Mouse (Mus musculus) stomach, embryonic 16.5 days (tissue): ENCODE data around the gene Hsd17b12. TPM values are rescaled to one million over a fixed set of nuclear protein-coding genes. Genes with fewer than 3 reads are reported as not detected.
A peak's percentile ranks its signal among the peaks of the same experiment; 100 is the strongest.

Experiments
- ATAC-seq: fragments of 200-750 bp; cut with Nextera tagmentation; 2 replicates; pipeline ENCODE4 v1.8.0; 2017; ENCODE audit warnings: moderate number of reproducible peaks, moderate TSS enrichment; ENCODE audit not compliant: insufficient read depth, low FRiP score
- H3K27ac ChIP-seq: fragments of 300-500 bp; sonication (generic); 2 replicates; pipeline ENCODE4 v1.5.1; 2014; ENCODE audit warnings: low read length
- H3K27me3 ChIP-seq: fragments of 300-500 bp; sonication (generic); 2 replicates; pipeline ENCODE4 v1.6.1; 2014; ENCODE audit warnings: low read length, control low read depth, mixed read lengths; ENCODE audit not compliant: control insufficient read depth, insufficient read depth
- H3K36me3 ChIP-seq: fragments of 300-500 bp; sonication (generic); 2 replicates; pipeline ENCODE4 v1.6.1; 2014; ENCODE audit warnings: low read length; ENCODE audit not compliant: control insufficient read depth, insufficient read depth
- H3K4me1 ChIP-seq: fragments of 300-500 bp; sonication (generic); 2 replicates; pipeline ENCODE4 v1.6.1; 2014; ENCODE audit warnings: low read length, control low read depth, mixed read lengths; ENCODE audit not compliant: control insufficient read depth, insufficient read depth
- H3K4me2 ChIP-seq: fragments of 300-500 bp; sonication (generic); 2 replicates; pipeline ENCODE4 v1.6.1; 2014; ENCODE audit warnings: low read depth, low read length, mixed read lengths
- H3K4me3 ChIP-seq: fragments of 300-500 bp; sonication (generic); replicated peaks from 2 replicates; pipeline ENCODE4 v1.5.1; 2014; ENCODE audit warnings: mild to moderate bottlenecking, low read length
- H3K9ac ChIP-seq: fragments of 300-500 bp; sonication (generic); 2 replicates; pipeline ENCODE4 v1.6.1; 2014; ENCODE audit warnings: low read length
- H3K9me3 ChIP-seq: fragments of 300-500 bp; sonication (generic); replicated peaks from 2 replicates; pipeline ENCODE4 v1.6.1; 2016; ENCODE audit warnings: low read length, control low read depth; ENCODE audit not compliant: control insufficient read depth
- WGBS: fragments of 180-500 bp; shearing (Covaris S2); extraction: QIAGEN DNeasy Blood & Tissue Kit; methylation state at CpG from one replicate; pipeline ENCODE4 v1.1.7; 2014; 5-methylcytosine and 5-hydroxymethylcytosine counted together
- microRNA-seq: library from miRNA; unstranded; fragments of <30 nt; microRNA quantifications from one replicate; pipeline ENCODE4, GENCODE M21; 2016
- polyA plus RNA-seq: library from polyadenylated mRNA; unstranded; fragments of >200 nt; fragmentation: Nextera tagmentation; extraction: Ambion mirVana; gene quantifications from 2 replicates; pipeline ENCODE4 v1.2.1, GENCODE M21; 2015

Gene Hsd17b12
- polyA plus RNA-seq, 1 experiment from 2014 or later: 139 TPM

DNA sequence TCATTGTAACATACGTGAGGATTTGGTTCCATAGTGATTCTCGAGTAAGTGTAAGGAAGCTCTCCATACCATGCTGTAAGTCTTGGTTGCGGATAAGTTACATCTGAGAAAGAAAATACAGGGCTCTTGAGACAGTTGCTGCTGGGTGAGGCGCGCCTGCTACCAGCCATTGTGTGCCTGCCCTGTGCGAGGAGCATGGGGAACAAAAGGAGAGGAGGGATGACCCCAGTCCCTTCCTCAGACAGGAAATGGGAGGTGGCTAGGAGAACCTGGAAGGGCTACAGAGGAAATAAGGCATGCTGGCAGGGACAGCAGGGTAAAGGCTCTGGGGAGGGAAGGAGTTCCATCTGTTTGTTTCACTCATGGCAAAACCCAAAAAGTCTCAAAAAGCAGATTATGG lies 156.4 kb downstream of the Hsd17b12 start:
- H3K4me1 ChIP-seq: no peaks in the 10 kb centered on the region
- H3K9me3 ChIP-seq: no peaks in the 10 kb centered on the region
- H3K27me3 ChIP-seq: no peaks in the 10 kb centered on the region
- peaks cover 13% of the 10 kb centered on the region for H3K36me3 ChIP-seq
- H3K4me3 ChIP-seq: no peak overlapping the region
- no peak for ATAC-seq
- no peak overlapping the region for H3K9ac ChIP-seq
- no peak overlapping the region for H3K4me2 ChIP-seq
- WGBS: 87% methylated on average over 6 of the region's 6 CpGs
- peak overlapping the region; percentile 11; the same call in 1 of the 2 replicates for H3K27ac ChIP-seq

DNA sequence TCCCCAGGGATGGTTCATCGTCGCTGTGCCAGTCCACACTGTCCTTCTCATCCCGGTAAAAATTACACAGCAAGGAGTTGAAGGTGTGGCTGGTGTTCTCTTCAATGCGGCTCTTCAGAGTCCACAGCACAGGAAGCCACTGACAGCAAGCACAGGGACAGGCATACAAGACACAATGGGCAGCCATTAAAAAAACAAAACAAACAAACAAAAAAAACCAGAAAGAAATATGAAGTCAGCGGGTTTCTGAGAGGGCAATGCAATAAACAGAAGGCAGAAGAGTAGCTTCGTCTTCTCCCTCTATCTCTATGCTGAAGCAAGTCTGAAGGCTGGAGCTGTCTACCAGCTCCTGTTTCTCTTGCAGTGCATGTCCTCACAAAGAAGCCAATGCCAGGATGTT lies 161.5 kb downstream of the Hsd17b12 start, which contains the start of gene Gm27027:
Gene Gm27027, minus strand, starts transcription at position 101 of the 400 bp plus-strand sequence.
- WGBS: 92% methylated on average over 6 of the region's 6 CpGs
- H3K36me3 ChIP-seq: peaks cover 20% of the 10 kb centered on the region; the same call in 1 of the 2 replicates
- H3K4me2 ChIP-seq: no peak within 1 kb of the TSS
- H3K9me3 ChIP-seq: no peaks in the 10 kb centered on the region
- 0 out of 2 replicates have a peak, but pooled peaks cover 8% of the 10 kb centered on the region for H3K4me1 ChIP-seq
- H3K4me3 ChIP-seq: no peak within 1 kb of the TSS
- ATAC-seq: no peak
- H3K27ac ChIP-seq: no peak within 1 kb of the TSS
- H3K27me3 ChIP-seq: no peaks in the 10 kb centered on the region
- H3K9ac ChIP-seq: no peak within 1 kb of the TSS

DNA sequence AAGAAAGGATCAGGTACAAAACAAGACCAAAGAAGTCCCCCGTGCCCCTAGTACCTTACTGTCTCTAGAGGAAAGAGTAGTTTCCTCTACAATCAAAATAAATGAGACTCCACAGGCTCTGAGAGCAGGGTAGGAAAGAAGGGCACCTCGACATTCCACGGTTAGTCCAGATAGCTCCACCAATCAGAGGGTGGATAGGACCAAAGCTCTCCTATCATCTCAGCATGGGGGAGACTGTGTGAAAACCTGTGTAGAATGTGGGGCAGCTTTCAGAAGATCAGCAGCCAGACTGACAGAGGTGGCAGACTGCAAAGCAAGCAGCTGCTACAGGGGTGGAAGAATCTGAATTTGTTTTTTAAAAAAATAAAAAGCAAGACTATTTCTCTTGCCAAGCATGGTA lies 165.0 kb downstream of the Hsd17b12 start:
- H3K4me1 ChIP-seq: 0 out of 2 replicates have a peak, but pooled peaks cover 8% of the 10 kb centered on the region
- H3K27ac ChIP-seq: no peak overlapping the region

GRCm38 (mm10) chr2:93992259-93992658 lies 165.5 kb downstream of the Hsd17b12 start:
- Histone ChIP-seq H3K4me3 (no peak overlapping the region), H3K27ac (no peak overlapping the region), H3K9me3 (no peaks in the 10 kb centered on the region), H3K27me3 (no peaks in the 10 kb centered on the region), H3K4me1 (0 out of 2 replicates have a peak, but pooled peaks cover 8% of the 10 kb centered on the region), H3K36me3 (peaks cover 13% of the 10 kb centered on the region; the same call in 1 of the 2 replicates), H3K9ac (no peak overlapping the region), H3K4me2 (no peak overlapping the region)
- no peak for ATAC-seq
- WGBS: 65% methylated on average over 5 of the region's 5 CpGs

More for the DNA sequence above, 165.0 kb downstream of the Hsd17b12 start:
- no peak overlapping the region for H3K4me3 ChIP-seq
- H3K36me3 ChIP-seq: peaks cover 13% of the 10 kb centered on the region; the same call in 1 of the 2 replicates
- H3K9ac ChIP-seq: no peak overlapping the region
- no peak overlapping the region for H3K4me2 ChIP-seq
- no peaks in the 10 kb centered on the region for H3K27me3 ChIP-seq
- ATAC-seq: no peak
- H3K9me3 ChIP-seq: no peaks in the 10 kb centered on the region
- WGBS: 64% methylated on average over 3 of the region's 3 CpGs

- H3K27ac ChIP-seq: no peak overlapping the region; the same call in 1 of the 2 replicates
- no peak overlapping the region for H3K9ac ChIP-seq
- 82% methylated on average over 3 of the region's 3 CpGs for WGBS
- no peak overlapping the region for H3K4me2 ChIP-seq
- H3K4me3 ChIP-seq: no peak overlapping the region
- H3K9me3 ChIP-seq: no peaks in the 10 kb centered on the region
- 0 out of 2 replicates have a peak, but pooled peaks cover 8% of the 10 kb centered on the region for H3K4me1 ChIP-seq
- no peak for ATAC-seq
- H3K36me3 ChIP-seq: peaks cover 13% of the 10 kb centered on the region; the same call in 1 of the 2 replicates
- H3K27me3 ChIP-seq: no peaks in the 10 kb centered on the region
Observed at GRCm38 (mm10) chr2:93991336-93991735, 166.4 kb downstream of the Hsd17b12 start.

DNA sequence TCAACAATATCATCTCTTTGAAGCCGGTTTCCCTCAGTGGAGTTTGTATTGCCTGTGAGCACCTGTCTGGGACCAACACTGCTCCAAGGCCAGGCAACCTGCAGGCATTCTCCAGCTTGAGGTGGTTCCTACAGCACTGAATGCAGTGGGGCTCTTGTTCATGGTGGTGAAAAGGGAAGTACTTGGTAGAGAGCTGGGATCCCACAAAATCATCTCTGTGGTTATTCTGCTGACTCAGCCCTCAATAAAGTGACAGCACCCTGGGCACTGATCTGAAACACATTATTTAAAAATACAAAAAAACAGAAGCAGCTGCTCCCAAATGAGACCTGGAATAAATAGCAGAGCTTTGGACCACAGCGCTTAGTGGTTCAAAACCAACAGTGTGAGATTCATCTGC lies 169.3 kb downstream of the Hsd17b12 start:
- Histone ChIP-seq H3K36me3 (no peaks in the 10 kb centered on the region), H3K4me1 (0 out of 2 replicates have a peak, but pooled peaks cover 6% of the 10 kb centered on the region), H3K4me3 (no peak overlapping the region), H3K9me3 (no peaks in the 10 kb centered on the region), H3K27ac (no peak overlapping the region), H3K4me2 (no peak overlapping the region), H3K9ac (no peak overlapping the region), H3K27me3 (no peaks in the 10 kb centered on the region)
- ATAC-seq: no peak
- 80% methylated on average over 2 of the region's 2 CpGs for WGBS

Small RNA genes lying within 50 kb of the gene (microRNA-seq; reads per million reads assigned to microRNA genes)
- not detected for gene Gm23630

Other genes starting within 250 kb of the Hsd17b12 start
- gene Gm13889, start 200.8 kb downstream of the Hsd17b12 start, polyA plus RNA-seq: 11.1 and 12.6 TPM in 2 replicates
- gene Gm27027, start 161.6 kb downstream of the Hsd17b12 start, polyA plus RNA-seq: not detected in 2 replicates
- gene Alkbh3, start 147.2 kb downstream of the Hsd17b12 start, polyA plus RNA-seq: 62.2 and 68.0 TPM in 2 replicates
- 19.7 and 20.1 TPM in 2 replicates for gene Ttc17, start 248.7 kb upstream of the Hsd17b12 start, polyA plus RNA-seq